Mouse (Mus musculus): ENCODE results near the gene Mta1.

Mta1 gene

DNA sequence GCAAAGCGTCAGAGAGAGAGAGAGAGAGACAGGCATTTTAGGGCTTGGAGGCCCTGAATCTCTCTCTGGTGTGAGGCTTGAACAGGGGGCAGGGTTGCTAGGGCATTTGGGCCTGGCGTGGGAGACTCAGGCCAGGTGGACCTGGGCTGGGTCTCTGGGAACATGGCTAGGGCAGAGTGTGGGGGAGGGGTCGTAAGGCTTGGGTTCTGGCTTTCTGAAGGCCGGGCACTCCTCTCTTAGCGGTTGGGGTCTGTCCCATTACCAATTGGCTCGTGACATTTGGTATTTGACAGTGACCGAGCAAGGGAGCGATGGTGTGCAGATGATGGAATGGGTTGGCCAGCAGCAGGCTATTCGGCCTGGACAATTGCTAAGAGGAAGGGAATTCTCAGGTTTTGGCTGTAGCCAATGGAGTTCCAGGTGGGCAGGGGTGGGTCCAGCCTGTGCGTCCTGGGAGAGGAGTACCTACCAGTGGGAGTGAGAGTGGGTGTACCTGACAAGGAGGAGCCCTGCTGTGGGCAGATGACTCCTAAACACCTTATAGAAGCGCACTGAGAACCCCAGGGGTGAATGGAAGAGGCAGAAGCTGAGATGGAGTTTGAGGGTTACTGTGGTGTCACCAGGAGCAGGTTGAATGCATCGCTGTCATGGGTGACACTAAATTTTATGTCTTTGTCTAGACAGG, 88.4 kb downstream of the Mta1 start:
- DNase-seq (ENCODE audit: low spot score), result no peak

All from layer of hippocampus, adult 9-10 months (tissue).